Mouse (Mus musculus) c-Kit-negative CD71-positive TER-119-positive erythroid progenitor cells, embryonic 14.5 days (primary cell): Measurements from ENCODE around the gene Gstm2.
"Not testable (repeated sequence)": the region's sequence is repeated elsewhere in the genome, so short reads cannot be mapped to it uniquely, and the experiment has no call there.

ENCODE experiments used
- DNase-seq: peaks from one replicate; pipeline ENCODE4 v3.0.0-alpha.2; 2013; ENCODE audit warnings: low read depth, low spot score

Gene Gstm2

DNA sequence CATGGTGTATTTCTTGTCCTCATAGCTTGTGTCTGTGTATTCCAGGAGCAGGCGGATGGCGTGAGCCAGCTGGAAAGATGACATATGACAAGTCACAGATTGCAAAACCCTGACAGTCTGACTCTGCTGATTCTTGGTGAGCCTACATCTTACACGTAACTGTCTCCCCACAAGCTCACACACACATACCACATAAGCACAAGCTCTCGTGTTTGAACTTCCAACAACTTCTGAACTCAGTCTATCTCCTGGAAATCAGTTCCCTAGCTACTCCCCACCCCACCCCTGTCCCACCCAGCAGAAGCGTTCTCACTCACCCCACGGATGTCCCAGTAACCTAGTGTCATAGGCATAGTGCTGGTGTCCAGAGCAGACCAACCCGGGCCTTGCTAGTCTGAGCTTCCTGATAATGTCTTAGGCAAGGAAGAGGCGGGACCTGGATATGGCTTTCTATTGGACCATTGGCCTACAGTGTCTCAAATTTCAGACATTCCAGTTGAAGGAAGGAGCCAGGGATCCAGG is at the start of gene Gstm2:
Gene Gstm2 (minus strand): TSS at position 413 of the 522 bp plus-strand sequence.
- DNase-seq, result no peak

DNA sequence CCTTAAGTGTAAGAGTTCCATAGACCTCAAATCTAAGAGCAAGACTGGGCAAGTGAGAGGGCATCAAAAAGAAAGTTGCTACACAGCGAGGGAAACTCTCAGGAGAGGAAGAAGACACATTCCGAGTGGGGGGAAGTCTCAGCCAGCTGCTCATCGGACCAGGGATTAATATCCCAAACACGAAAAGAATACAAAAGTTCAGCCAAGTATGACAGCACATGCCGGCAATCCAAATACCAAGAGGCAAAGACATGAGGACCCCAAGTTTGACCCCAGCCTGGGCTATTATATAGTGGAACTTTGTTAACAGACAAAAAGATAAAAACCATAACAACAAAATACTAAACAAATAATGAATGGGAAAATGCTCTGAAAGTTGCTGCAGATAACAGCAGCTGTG is 46.9 kb upstream of the Gstm2 start:
- DNase-seq, result no peak

DNA sequence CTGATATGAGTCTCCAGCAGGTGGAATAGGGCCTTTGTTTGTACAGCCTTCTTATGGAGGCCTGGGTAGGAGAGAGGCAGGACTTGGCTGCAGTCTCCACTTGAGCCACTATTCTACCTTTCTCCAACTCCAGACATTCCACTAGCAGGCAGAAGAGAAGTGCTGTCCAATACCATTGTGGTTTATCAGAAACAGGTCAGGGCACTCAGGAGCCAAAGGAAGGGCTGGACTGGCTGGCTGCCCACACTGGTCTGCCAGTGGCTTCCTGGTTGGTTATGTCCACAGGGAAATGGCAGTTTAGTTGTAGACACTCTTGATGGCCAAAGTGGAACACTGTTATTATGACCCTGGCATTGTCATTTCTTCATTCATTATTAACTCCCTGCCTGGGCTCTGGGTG is 45.9 kb upstream of the Gstm2 start:
- no peak for DNase-seq

DNA sequence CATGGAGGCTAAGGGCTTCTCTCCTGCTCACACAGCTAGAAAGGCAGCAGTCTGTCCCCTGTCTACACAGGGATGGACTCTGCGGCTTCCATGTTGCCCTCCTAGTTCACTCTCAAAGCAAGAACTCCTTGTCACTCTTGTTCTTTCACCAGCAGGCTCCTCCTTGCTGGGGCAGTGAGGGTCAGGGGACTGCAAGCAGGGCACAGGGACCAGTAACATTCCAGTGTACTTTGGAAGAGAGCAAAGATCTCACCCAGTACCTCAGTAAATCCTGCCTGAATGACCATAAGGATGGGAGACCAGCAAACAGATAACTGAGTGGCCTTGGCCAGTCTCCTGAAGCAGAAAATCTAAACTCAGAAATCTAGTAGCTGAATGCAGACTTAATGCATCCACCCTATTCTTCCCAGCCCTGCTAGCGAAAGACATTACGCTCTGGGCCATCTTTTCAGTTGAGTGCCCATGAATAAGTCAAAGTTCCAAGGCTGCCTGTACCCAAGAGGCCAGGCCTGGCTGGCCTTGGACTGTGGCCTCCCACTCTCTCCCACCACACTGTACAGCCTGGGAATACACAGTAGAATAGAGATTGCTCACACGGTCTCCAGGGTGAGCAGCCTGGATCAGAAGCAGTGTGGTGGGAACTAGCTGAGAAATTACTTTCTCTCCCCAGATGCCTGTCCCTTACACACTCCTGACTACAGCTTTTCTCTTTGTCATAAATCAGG is 42.5 kb upstream of the Gstm2 start:
- DNase-seq, result no peak

DNA sequence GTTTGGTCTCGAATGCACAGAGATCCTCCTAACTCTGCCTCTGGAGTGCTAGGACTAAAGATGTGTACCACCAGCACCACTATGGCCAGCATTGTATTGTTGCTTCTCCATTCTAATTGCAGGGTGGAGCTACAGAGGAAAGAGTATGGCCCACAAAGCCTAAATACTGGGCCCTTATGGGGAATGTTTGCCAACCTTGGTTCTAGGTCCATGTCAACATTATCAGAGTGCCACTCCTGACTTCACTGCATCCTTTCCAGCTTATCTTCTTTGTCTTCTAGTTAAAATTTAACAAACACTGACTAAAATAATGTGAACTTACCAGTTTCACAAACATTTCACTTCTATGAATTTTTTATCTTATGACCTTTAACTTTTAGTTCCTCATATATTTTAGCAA is 40.3 kb upstream of the Gstm2 start:
- no peak for DNase-seq

DNA sequence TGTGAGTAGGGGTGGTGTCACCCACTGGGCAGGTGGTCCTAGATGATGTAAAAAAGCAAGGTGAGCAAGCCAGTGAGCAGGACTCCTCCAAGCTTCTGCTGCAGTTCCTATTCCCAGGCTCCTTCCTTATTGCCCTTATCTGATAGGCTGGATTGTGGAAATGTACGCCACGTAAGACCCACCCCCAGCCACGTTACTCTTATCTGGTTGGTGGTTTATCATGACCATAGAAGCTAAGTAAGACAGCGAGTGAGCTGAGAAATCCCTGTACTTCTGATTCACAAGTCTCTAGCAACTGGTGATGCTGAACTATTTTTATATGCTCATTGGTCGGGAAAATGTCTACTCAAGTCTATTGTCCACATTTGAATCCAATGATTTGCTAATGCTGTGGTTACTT is 39.8 kb upstream of the Gstm2 start:
- no peak for DNase-seq

DNA sequence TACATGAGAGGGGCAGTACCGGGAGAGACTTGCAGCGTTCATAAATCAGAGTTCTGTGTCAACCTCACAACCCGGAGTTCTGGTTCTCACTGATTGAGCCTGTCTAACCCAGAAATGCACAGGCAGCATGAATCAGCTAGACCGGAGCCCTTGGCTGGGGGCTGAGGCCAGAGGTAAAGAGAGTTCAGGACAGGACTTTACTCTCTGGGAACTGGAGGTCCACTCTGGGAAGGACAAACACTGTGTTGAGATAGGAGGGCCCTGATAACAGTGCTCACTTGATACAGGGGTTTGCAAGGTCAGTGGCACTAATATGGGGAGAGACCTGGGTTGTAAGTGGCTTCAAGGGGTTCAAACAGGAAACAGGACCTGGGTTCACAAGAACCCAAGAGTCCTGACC is 39.1 kb upstream of the Gstm2 start:
- no peak for DNase-seq

DNA sequence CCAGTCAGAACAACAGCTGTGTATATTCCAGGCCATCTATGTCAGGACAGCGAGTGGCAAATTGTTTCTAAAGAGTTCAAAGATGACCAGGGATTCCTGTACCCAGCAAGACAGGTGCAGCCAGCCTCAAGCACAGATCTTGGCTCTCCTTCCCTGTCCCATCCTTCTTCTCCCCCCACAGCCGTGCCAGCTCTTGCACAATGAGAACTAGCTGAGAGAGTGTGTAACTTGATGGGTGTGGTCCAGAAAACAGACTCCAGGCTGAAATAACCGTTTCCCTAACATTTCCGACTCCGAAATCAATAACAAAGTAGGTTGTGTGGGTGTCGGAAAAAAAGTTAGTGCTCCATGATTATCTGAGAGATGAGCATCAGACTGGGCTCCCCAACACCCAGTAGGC is 36.4 kb upstream of the Gstm2 start:
- no peak for DNase-seq

DNA sequence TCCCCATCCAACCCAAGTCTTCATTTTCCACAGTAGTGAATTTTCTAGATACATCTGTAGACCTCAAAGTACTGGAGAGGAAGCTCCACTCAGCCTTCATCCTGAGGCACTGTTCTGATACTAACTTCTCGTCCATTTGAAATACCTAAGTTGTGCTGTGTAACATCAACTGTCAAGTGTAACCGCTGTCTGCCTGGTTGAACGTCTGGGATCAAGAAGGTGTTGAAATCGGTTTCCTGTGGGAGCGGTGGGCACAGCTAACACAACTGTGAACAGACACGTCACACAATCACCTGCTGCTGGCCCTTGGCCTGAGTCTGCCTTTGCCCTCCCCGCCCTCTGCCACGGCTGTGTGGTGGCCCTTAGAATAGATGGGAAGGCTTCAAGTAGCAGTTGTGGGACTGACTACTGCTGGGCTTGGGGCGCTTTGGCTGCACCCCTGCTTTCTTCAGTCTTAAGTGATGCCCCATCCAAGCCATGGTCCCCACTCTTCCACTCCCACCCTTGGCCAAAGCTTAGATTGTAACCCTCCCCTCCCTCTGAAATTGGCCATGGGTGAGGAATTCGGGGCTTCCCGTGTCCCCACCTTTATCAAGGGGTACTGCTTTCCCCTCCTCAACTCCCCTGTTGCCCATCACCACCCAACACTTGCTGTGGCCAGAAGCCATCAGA is 34.2 kb upstream of the Gstm2 start:
- DNase-seq, result not testable (repeated sequence)

DNA sequence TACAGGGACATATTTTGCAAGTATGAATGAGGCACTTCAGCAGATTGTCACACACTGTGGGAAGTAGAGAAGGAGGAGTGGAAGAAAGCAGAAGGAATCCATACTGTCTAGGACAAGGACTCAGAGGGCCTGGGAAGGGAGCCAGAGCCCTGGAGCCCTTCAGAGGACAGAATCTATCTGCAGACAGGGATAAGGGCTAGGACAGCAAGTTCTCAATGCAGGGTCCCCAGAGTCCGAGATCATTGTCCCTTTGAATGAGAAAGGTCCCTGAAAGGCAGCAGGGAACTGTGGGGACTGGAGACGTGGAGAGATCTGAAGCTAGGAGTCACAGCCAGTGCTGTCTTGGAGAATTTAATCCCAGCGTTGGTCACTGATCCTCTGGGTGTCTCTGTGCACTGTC is 33.0 kb upstream of the Gstm2 start:
- not testable (repeated sequence) for DNase-seq

DNA sequence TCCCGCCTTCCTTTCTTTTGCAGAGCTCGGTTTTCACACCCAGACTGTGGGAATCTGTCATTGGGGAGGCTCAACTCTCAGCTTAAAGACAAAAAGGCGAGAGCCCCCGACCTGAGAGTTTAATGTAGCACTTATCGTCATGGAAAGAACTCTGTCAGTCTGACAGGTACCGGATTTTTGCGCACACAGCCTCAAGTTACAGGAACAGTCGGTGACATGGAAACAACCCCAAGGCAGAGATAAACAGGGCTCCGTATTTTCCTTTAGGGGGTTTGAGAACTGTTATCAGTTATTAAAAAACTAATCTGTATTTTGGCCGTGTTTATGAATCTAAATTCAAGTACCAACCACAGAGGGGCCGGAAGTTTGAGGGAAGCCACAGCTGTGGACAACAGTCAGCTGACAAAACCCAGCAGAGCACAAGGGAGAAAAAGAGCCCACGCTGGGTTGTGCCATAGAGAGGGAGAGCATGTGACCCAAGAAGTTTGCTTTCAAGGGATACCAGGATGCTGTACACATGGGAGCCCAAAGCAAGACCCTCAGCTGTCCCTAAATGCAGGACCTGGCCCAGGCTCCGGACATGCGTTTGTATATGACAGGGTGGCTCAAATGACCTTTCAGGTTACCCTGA is 32.1 kb upstream of the Gstm2 start:
- no peak for DNase-seq

DNA sequence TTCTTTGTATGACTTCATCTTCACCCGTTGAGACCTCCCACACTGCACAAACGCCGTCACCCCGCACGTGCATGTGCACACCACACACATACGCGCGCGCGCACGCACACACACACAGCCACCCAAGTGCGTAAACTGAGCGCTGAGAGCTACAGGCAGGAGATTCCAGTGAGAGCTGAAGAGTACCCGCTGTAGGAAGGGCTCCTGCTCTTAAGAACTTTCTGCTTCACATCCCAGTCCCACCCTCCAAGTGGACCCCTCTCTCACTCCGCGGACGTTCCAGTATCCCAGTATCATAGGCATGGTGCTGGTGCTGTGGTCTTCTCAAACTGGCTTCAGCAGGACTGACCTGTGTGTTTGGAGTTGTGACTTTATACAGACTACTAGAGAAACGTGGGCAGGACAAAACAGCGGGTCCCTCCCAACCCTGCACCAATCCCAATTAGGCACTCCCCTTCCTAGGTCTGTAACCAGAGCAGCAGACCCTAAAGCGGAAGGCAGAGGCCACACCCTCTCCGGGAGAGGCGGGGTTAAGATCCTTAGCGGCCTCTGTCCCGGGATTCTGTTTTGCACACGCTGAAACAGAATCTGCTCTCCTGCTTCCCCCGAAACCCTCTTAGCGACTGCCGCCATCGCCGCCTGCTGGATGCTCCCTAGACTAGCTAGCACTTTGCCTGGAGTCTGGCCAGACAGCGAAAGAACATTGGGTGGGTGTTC is 31.4 kb upstream of the Gstm2 start, which contains the start of gene Gstm1:
Gene Gstm1 (minus strand): TSS at position 501 of the 717 bp plus-strand sequence.
- no peak for DNase-seq

DNA sequence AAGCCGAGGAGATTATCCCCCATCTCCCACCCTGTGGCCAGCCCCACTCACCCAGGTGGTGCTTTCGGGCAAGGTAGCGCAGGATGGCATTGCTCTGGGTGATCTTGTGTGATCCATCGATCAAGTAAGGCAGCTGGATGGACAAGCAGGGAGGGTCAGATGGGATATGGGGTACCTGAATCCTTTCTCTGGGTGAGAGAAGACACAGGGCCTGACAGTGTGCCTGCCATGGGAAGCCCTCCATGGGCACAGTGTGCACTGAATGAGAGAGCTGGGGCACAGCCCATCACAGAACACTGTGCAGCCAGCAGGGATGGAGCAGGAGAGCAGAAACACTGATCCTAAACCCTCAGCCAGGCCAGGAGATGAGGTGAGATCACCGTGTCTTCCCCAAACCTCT is 30.2 kb upstream of the Gstm2 start:
- DNase-seq, result not testable (repeated sequence)

DNA sequence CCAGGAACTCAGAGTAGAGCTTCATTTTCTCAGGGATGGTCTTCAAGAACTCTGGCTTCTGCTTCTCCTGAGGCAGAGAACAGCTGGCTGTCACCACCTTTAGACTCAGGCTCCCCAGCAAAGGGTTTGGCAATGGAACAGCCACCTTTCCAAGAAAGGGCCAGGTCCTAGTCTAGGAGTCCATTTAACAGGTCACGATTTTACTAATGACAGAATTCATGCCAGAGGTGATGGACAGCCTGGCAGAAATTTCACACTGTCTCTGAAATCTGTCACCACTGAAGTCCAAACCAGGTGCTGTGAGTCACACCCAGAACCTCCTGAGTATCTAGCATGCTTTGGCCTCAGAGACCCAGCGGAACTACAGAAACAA is 28.7 kb upstream of the Gstm2 start:
- no peak for DNase-seq

DNA sequence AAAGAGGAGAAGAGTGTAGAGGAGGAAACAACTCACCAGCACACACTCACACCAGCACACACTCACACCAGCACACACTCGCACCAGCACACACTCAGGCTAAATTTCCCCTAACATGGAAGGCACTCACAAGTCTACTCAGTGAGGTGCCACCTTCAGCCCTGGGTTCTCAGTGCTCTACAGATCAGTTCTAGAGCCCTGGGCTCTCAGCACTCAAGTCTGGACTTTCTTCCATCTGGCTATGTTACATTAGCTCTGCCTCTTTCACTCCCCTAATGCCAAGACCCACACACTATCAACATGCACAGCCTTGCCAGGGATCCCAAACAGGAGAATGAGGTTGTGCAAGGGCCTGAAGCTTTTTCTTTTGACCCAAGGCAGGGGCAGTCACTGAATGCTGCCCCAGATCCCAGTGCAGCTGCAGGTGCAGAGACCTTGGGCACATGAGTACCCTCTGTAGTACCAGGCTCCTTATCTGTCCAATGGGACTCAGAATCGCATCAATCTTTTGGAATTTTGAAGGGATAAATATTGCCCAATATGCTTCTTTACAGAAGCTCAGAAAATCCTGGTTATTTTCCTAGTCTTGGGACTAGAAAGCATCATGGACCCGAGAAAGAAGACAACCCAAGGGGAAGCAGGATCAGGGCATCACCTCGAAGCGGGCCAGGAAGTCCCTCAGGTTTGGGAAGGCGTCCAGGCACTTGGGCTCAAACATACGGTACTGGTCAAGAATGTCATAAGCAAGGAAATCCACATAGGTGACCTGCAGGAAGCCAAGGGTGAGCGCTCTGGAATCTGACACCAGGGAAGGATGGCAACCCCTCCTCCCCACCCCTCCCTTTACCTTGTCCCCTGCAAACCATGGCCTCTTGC is 28.1 kb upstream of the Gstm2 start:
- no peak for DNase-seq

DNA sequence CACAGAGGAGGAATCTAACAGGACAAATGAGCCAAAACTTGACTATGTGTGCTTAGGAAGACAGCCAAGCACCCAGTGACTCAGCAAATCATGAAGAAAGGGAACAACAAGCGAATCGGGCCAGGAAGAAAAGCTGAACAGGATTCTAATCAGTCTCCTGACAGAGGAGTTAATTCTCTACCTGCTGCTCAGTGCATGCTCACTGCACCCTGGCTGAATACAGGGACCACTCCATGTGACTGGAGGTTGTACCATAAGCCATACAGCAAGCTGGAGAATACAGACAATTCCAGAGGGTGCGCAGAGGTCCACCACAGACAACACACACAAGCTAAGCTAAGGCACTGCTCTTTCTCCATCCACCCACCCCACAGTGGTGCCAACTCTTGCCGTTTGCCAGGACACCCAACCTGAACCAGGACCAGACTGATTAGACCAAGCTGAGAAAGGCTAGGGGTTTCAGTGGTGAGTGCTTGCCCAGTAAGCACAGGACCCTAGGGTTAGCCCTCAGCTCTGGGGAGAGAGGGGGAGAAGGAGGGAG is 27.1 kb upstream of the Gstm2 start:
- no peak for DNase-seq

DNA sequence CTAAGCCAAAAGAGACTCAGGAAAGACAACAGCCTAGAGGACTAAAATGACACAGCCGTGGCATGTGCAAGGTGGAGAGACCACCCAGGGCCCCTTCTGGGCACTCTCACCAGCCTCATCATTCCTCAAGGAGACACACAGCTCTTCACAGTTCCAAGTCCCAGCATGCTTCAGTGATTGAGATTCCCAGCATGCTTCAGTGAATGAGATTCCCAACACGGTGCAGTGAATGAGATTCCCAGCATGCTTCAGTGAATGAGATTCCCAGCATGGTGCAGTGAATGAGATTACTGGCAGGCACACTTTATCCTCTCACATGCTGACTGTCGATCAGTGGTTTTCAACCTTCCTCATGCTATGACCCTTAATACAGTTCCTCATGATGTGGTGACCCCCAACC is 25.3 kb upstream of the Gstm2 start:
- DNase-seq, result no peak

DNA sequence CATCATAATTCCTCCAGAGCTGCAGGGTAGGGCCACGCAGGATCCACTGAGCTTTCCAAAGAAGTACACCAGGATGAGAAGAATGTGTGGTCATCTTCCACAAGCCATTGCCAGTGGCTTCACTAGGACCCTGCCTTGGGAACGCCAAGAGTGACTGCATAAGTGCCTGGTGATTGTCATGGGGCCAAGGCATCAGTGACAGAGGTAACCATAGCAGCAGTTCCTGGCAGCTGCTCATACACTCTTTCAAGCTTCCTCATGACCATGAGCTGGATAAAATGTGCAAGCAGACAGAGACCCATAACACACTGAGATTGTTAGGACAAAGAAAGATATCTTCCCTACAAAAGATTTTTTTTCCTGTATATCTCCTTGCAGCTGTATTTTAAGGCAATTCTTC is 24.0 kb upstream of the Gstm2 start:
- DNase-seq, result no peak

DNA sequence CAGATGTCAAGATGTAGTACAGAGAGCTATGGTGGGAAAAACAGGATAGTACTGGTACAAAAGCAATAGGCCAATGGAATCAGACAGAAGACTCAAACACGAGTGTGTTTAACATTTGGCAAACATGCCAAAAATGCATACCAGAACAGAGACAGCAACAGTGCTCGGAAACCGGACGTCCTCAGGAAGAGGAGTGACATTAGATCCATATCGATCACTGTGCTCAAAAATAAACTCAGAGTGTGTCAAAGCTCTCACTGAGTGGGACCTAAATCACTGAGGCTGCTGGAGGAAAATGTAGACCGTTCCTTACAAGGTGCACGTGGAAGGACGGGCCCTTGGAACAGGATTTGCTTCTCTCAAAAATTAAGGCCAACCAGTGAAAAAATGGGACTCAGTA is 15.8 kb upstream of the Gstm2 start:
- no peak for DNase-seq

DNA sequence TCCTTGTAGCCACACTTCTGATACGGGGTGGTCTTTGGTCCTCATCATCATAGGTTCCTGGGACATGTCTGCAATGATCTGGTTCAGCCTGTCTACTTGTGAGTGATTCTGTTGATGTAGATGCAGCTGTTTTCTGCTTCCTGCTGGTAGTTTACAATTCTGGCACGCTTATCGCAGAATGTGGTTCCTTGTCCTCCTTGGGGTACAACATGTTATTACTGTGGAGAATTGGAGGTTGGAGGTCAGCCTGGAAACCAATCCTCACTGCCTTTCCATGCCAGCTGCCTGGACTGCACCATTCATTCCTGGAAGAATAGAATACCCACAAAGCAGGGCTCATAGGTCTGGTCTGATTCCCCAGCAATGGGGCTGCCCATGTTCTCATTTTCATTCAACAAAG is 13.2 kb upstream of the Gstm2 start:
- DNase-seq, result no peak

DNA sequence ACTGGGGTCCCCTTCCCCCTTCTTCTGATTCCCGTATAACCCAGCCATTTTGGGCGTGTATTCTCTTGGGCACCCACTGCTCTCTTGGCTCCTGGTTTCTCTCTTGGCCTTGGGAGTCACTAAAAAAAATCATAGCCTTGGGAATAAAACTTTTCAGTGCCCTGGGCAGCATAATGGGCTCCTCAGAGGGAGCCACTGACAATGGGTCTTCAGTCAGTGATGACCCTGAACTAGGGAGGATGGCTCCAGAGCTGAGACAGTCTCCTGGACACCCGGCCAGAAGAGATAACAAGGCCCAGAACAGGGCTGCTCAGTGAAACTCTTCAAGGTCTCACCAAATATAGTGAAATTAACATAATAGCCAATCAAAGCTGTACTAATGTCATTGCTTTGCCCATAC is 12.3 kb upstream of the Gstm2 start:
- no peak for DNase-seq
